Mouse (Mus musculus) heart, postnatal 36 days (tissue): Measurements from ENCODE around the gene Clk2. TPM values are rescaled to one million over a fixed set of nuclear protein-coding genes. Genes with fewer than 3 reads are reported as not detected.

Experiments used
- DNase-seq, 2 experiments: peaks; one replicate each; pipeline ENCODE4 v3.0.0; 2021 to 2022
- intact Hi-C: fragments of 180-260 bp; cut with DNase I; formaldehyde crosslinking; loops from one replicate; pipeline ENCODE4 v1.15.1; 2025
- total RNA-seq, 2 experiments: library from RNA; stranded (reverse); gene quantifications; 2 replicates each; pipeline ENCODE4 v1.2.3; 2021

The Clk2 gene
- 10 to 100 TPM; 15.8 to 19.9 TPM for total RNA-seq

DNA sequence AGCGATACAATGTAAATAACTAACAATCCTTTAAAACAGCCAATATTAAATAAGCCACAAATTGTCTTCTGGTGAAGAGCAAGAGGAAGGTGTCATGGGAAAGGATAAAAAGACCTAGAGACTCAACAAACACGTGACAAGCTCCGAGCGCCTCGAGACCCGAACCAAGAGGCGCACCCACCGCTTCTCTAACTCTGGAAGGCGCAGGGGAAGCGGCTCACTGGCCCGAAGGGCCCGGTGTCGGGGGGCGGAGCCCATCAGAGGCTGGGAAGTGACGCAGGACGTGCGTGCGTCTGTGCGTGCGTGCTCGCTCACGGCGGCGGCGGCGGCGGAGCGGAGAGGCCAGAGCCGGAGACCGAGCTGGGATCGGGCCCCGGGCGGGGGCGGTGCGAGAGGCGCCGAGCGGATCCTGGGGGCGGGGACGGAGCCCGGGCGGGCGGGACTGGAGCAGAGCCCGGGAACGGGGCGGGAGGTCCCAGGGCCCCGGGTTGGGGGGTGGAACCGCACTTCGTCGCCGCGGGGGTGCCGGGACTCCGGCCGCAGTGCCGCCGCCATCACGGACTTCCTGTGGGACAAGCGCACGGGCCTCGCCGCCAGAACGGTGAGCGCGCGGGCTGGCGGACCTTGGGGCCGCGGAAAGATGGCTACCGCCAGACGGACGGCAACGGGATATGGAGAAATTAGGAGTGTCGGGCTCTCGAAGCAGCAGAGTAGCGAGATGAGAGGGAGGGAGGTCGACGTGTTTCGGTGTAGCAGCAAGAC, at the start of gene Clk2:
Clk2 (plus strand) TSS at position 290 of the 762 bp plus-strand sequence.
- peak; percentile 94 to 95 for DNase-seq
- intact Hi-C loops = loop anchor here (2.0 to 10.0 kb wide), 3 partner anchors 74 to 250 kb away; partner anchors contain the start of gene Msto1

DNA sequence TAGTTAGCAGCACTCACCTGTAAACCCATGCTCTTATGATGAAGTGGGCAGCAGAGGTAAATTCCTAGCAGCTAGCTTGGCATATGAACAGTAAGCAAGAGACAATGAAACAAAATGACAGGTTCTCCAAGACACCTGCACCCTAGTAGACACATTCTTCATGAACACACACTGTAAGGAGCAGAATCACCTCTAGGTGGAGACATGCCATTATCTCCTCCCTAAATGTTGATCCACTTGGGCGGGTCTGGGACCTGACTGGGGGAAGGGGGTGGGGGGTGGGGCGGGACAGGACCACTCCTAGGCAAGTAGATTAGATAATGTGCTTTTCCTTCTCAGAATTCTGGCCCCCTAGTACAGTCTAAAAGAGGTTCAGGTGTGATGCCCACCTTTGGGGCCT, 49.1 kb upstream of the Clk2 start:
- no peak for DNase-seq
- intact Hi-C loops = loop anchor here (2.0 to 10.0 kb wide), 3 partner anchors 42 to 189 kb away; no protein-coding TSS in a partner anchor

- no peak for DNase-seq
- intact Hi-C loops = no loop called here
Measured at GRCm38 (mm10) chr3:89123313-89123712, 41.3 kb upstream of the Clk2 start.

GRCm38 (mm10) chr3:89124241-89124640, 40.4 kb upstream of the Clk2 start:
- peak in 1 of 2 experiments; percentile 26 for DNase-seq
- intact Hi-C loops = no loop called here

DNA sequence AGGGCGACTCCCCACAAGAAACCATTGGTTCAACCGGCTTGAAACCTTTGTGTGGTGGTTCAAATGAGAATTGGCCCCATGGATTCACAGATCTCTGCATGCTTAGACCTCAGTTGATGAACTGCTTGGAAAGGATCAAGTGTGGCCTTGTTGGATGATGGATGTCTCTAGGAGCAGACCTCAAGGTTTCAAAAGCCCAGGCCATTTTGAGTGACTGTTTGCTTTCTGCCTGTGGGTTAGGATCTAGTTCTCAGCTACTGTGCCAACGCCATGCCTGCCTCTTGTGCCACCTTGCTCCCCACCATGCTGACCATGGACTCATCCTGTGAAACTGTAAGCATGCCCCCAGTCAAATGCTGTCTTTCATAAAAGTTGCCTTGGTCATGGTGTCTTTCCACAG, 38.6 kb upstream of the Clk2 start:
- DNase-seq = no peak
- intact Hi-C loops = no loop called here

DNA sequence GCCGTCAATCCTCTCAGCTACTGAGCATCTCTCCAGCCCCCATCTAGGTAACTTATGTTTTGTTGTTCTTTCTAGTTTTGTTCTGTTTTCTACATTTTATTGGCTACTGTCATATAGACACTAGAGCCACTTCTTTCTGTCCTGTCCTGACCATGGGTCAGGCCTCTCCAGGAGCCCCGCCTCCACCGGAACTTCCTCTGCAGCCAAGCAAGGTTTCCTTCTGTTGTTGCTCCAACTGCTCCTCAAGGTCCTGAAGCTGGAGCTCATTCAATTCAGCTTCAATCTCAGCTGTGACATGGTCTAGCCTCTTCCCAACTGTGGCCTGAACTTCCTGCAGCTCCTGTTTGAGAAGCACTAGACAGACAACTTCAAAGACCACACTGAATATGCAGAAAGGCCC, 34.7 kb upstream of the Clk2 start:
- intact Hi-C loops = no loop called here
- no peak for DNase-seq

GRCm38 (mm10) chr3:89131816-89132215, 32.8 kb upstream of the Clk2 start:
- intact Hi-C loops = no loop called here
- DNase-seq = no peak

- no peak for DNase-seq
Measured at GRCm38 (mm10) chr3:89132285-89133062, 32.1 kb upstream of the Clk2 start.

GRCm38 (mm10) chr3:89133063-89133450, 31.5 kb upstream of the Clk2 start:
- DNase-seq = no peak

More at GRCm38 (mm10) chr3:89132285-89133062, 32.1 kb upstream of the Clk2 start:
- intact Hi-C loops = no loop called here

GRCm38 (mm10) chr3:89133752-89134151, 30.8 kb upstream of the Clk2 start:
- no peak for DNase-seq
- intact Hi-C loops = no loop called here

More at GRCm38 (mm10) chr3:89133063-89133450, 31.5 kb upstream of the Clk2 start:
- intact Hi-C loops = no loop called here

DNA sequence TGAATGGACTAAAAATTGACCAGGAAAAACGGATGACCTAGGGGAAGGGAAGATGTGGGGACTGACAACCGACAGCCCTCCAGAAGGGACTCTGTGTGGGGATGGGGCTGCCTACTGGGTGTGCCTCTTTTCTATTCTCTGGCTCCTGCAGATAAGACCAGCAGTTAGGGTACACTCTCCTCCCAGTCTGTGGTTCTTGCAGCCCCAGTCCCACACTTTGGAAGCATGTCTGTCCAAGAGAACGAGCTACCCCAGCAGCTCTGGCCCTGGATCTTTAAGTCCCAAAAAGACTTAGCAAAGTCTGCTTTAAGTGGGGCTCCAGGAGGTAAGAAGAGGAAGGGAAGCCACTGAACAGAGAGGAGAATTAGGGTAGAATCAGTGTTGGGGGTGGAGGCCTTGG, 28.6 kb upstream of the Clk2 start, which contains the start of gene Pklr:
Pklr (plus strand) TSS at position 185 of the 400 bp plus-strand sequence.
- DNase-seq = no peak
- intact Hi-C loops = no loop called here

GRCm38 (mm10) chr3:89136365-89136764, 28.2 kb upstream of the Clk2 start:
- no peak for DNase-seq
- intact Hi-C loops = no loop called here

GRCm38 (mm10) chr3:89144821-89145220, 19.8 kb upstream of the Clk2 start:
- intact Hi-C loops = no loop called here
- no peak for DNase-seq

DNA sequence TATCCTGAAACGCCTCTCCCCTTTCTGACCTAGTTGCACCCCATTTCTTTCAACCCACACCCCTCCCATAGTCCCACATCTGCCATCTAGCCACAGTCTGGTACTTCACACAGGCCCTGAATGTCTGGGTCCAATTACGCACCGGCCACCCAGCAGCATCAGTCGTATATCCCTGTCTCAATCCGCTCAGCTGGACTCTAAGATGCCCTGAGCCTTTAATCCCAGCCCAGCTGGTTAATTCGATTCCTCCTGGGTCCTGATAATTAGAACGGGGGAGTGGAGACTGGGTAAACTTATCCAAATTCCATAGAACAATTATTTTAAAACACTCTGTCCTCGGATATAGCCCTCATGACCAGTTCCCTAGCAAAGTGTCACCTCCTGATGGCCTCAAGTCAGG, 19.0 kb upstream of the Clk2 start:
- intact Hi-C loops = no loop called here
- no peak for DNase-seq

GRCm38 (mm10) chr3:89147101-89147978, 17.3 kb upstream of the Clk2 start:
- intact Hi-C loops = no loop called here
- DNase-seq = no peak

- intact Hi-C loops = no loop called here
- DNase-seq = no peak
Measured at GRCm38 (mm10) chr3:89147979-89148311, 16.6 kb upstream of the Clk2 start.

- DNase-seq = no peak
- intact Hi-C loops = no loop called here
Measured at GRCm38 (mm10) chr3:89148567-89148966, 16.0 kb upstream of the Clk2 start.

- intact Hi-C loops = no loop called here
- DNase-seq = no peak
Measured at GRCm38 (mm10) chr3:89152084-89152835, 12.3 kb upstream of the Clk2 start.

- intact Hi-C loops = loop anchor here (5.0 kb wide), 1 partner anchor 40 kb away; no protein-coding TSS in a partner anchor
- DNase-seq = no peak
Measured at GRCm38 (mm10) chr3:89156951-89157350, 7.6 kb upstream of the Clk2 start.

GRCm38 (mm10) chr3:89158651-89159050, 5.9 kb upstream of the Clk2 start:
- intact Hi-C loops = loop anchor here (5.0 kb wide), 1 partner anchor 41 kb away; no protein-coding TSS in a partner anchor

More at GRCm38 (mm10) chr3:89158651-89159050, 5.9 kb upstream of the Clk2 start:
- no peak for DNase-seq
